Mouse (Mus musculus) small intestine, adult 2 months (tissue): ENCODE data around the gene Runx3.

ENCODE experiments used
- CTCF ChIP-seq: fragments of 200-500 bp; IDR thresholded peaks from 2 replicates; pipeline ENCODE4 v1.5.1; 2012; ENCODE audit warnings: low read depth, mild to moderate bottlenecking, control low read depth, inconsistent platforms, low read length, moderate library complexity, mixed read lengths; ENCODE audit not compliant: insufficient replicate concordance, insufficient read length; ENCODE audit errors: extremely low read depth
- POLR2A ChIP-seq: fragments of 200-500 bp; IDR thresholded peaks from 2 replicates; pipeline ENCODE4 v1.6.1; 2012; ENCODE audit warnings: low read depth, mild to moderate bottlenecking, control low read depth, inconsistent platforms, low read length, moderate library complexity

DNA sequence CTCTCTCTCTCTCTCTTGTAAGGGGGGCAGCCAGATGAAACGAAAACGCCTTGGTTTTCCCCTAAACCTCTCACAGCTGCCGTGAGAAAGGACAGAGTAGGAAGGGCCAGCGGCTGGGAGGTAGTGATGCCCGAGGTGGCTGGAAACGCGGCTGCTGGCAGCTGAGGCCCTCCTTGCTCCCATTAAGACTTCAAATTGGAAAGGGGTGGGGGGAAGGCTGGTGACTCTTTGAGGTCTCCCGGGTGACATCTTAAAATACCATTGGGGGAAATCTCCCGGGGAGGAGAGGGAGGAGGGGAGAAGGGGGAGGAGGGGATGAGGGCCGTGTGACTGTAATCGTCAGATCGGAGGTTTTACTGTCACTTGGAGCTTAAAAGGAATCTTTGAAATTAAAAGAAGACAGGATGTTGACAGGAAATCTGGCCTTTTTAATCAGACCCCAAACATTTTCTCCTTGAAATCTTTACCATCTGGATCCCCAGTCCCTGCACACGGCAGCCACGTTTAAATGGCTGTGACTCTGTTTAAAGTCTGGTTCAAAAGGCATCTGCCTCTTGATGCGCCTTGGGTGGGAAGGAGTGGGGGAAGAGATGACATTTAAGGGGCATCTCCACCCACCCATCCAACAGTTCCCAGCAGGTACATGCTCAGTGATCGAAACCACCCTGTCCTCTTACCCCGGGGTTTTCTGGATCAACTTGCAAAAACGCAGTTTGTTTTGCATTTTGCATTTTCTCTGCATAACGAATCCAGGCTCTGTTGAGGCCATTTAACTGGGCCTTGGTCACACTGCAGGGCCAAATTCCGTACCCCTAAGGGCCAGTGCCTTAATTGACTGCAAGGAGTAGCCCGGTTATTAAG, 33.9 kb downstream of the Runx3 start:
- no peak for TF ChIP-seq POLR2A
- no peak for TF ChIP-seq CTCF
